Mouse (Mus musculus): Measurements from ENCODE around the gene Ckb.
A peak's percentile ranks its signal among the peaks of the same experiment; 100 is the strongest.
"Not testable (repeated sequence)": the region's sequence is repeated elsewhere in the genome, so short reads cannot be mapped to it uniquely, and the experiment has no call there.

Gene Ckb

DNA sequence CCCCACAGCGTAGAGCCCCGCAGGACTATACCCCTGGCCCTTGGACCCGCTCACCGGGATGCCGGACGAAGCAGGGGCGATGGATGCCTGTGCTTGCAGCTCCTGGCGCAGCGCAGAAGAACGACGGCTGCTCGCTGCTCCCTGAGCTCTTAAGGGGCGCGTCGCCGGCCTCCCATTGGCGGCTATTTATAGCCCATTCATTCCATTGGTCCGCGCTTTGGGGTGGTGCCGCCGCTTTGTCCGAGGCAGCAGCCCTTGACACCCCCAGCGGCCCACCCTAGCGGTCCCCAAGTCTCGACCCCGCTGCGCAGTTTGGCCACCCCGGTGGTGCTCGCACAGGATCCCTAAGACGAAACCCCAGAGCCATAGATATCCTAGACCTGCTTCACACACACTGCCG lies at the start of gene Ckb:
TSS of gene Ckb (minus strand) at position 163 of the 400 bp plus-strand sequence.
- DNase-seq (ENCODE audit: low spot score in 2 of 2) = peak; percentile 94 to 95

DNA sequence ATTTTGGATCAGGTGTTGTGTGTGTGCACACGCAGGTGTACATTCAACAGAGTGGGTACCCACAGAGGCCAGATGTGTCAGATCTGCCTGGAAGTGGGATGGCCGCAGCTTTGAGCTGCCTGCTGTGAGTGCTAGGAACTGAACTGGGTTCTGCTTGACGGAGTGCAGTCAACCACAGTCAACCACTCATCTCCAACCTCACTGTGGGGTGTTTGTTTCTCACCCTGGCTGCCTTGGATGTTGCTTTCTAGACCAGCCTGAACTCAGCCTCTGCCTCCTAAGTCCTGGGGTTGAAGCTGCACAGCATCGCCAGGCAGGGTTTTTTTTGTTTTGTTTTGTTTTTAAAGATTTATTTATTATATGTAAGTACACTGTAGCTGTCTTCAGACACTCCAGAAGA lies 48.1 kb upstream of the Ckb start:
- no peak for DNase-seq (ENCODE audit: low spot score in 2 of 2)

- DNase-seq (ENCODE audit: low spot score in 2 of 2) = no peak
Measured at GRCm38 (mm10) chr12:111718656-111719055, 46.5 kb upstream of the Ckb start.

GRCm38 (mm10) chr12:111716505-111716904 lies 44.4 kb upstream of the Ckb start:
- DNase-seq (ENCODE audit: low spot score in 2 of 2) = no peak

DNA sequence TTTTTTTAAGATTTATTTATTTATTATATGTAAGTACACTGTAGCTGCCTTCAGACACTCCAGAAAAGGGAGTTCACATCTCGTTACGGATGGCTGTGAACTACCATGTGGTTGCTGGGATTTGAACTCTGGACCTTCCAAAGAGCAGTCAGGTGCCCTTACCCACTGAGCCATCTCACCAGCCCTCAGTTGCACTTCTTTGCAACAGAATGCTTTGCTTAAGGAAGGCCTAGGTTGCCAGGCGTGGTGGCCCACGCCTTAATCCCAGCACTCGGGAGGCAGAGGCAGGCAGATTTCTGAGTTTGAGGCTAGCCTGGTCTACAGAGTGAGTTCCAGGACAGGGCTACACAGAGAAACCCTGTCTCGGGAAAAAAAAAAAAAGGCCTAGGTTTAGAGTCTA lies 41.7 kb upstream of the Ckb start:
- not testable (repeated sequence) for DNase-seq (ENCODE audit: low spot score in 2 of 2)

DNA sequence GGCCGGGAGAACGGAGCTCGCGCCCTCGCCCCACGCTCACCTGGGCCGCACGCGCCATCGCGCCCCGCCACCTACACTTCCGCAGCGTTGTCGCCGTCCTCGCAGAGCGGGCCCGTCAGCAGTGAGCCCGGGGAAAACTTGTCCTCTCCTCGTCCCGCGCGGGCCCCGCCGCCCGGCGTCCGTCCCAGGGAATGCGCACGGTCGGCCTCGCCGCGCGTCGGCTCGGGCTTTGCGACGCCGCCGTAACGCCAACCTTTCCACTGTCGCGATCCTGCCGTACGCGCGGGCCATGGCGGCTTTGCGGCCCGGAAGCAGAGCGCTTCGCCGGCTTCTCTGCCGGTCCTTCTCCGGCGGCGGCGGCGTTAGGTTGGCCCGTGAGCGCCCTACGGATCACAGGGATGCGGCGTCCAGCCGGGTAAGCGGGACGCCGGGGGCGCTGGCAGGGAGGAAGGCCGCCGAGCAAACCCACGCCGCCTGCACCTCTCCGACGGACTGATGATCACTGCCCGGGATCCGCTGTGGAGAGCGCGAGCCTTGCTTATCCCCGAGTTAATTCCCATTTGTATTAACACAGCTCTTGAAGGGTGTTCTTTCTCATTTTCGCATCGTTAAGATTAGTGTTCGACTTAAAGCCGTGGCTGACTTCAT lies 41.0 kb upstream of the Ckb start, which contains the start of the genes Bag5 and Apopt1:
TSS of gene Bag5 (minus strand) at position 254 of the 648 bp plus-strand sequence.
TSS of gene Apopt1 (plus strand) at position 258 of the 648 bp plus-strand sequence.
- DNase-seq (ENCODE audit: low spot score in 2 of 2) = peak; percentile 90 to 93

DNA sequence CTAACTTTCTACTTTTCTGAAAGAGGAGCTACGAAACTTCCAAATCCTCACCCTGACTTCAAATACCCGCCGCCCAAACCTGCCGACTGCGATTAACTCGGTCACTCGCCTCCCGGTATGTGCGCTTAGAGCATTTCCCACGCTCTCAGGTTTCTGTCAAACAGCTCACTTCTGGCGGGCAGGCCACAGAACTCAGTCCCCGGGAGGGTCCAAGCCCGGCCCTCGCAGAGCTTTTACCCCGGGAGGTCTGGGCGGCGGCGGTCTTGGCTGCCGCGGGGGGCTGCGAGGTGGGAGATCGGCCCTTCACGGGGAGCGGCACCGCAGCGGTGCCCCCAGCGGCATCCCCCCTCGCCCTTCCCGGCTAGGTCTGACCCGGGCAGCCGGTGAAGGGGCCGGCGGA lies 40.3 kb upstream of the Ckb start:
- no peak for DNase-seq (ENCODE audit: low spot score in 2 of 2)

DNA sequence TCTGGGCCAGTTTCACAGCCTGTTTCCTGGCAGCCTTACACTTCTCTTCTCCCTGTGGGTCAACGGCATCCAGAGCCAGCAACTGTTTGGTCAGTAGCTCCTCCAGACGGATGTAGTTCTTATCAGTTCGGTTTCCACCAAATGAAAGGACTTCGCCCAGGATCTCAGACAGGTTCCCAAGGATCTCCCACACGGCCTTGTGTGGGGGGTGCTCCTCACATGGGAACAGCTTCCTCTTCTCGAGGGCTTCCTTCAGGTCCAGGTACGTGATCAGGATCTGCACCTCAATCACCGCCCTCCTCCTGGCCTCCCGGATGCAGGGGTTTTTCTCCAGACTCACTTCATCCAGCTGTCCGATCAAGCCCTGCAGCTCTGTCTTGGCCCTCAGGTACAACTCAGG lies 38.0 kb upstream of the Ckb start:
- no peak for DNase-seq (ENCODE audit: low spot score in 2 of 2)

DNA sequence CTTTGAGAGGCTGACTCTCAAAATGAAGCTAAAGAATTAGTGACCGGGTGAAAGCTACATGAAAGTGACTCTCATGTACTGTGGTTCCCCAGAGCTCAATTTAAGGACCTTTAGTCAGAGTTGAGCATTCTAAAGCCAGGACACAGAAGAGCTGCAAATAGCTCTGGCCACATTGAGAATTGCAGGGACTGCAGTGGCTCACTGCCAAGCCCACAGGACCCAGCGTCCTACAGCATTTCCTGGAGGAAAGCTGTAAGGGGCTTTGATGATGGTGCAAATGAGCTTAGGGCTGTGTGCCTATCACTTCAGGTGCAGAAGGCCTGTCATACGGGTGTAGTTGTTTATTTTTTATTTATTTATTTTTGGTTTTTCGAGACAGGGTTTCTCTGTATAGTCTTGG lies 36.0 kb upstream of the Ckb start:
- DNase-seq (ENCODE audit: low spot score in 2 of 2) = no peak

- DNase-seq (ENCODE audit: low spot score in 2 of 2) = no peak
Measured at GRCm38 (mm10) chr12:111705186-111705973, 33.2 kb upstream of the Ckb start.

DNA sequence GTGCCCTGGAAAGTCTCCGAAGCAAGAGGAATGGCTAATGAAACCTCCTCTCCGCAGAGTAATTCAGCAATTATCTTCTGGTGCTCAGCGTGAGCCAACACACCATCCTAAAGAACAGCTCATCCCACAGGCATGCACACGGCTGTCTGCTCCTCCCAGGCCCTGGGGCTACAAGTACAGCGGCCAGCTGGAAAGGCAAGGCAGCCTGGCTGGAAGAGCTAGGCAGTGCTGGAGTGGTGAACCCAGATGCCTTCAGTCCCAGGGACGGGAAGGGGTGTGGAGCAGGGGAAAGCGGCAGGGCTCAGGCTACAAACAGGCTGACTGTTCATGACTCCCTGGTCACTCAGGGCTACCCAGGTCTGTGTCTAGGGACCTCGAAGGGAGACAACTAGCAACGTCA lies 32.5 kb upstream of the Ckb start:
- no peak for DNase-seq (ENCODE audit: low spot score in 2 of 2)

DNA sequence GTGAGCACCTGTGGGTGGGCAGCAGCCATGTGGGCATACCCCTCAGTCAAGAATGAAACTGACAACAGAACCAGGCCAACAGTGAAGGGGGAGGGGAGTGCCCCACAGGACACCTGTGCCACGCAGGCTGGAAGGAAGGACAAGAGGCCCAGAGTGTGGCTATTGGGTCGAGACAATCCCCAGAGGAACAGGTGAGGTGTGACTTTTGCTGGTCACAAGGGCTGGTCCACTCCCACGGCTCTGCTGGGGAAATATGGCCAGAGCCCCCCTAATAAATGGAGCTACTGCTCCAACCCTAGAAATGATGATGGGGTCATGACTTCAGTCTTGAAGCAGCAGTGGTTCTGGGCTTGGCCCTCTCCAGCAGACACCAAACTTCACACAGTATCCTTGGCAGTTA lies 31.2 kb upstream of the Ckb start:
- DNase-seq (ENCODE audit: low spot score in 2 of 2) = no peak

- no peak for DNase-seq (ENCODE audit: low spot score in 2 of 2)
Measured at GRCm38 (mm10) chr12:111700920-111701458, 28.9 kb upstream of the Ckb start.

GRCm38 (mm10) chr12:111699542-111699941 lies 27.4 kb upstream of the Ckb start:
- DNase-seq (ENCODE audit: low spot score in 2 of 2) = no peak

- DNase-seq (ENCODE audit: low spot score in 2 of 2) = no peak
Measured at GRCm38 (mm10) chr12:111698346-111698913, 26.3 kb upstream of the Ckb start.

DNA sequence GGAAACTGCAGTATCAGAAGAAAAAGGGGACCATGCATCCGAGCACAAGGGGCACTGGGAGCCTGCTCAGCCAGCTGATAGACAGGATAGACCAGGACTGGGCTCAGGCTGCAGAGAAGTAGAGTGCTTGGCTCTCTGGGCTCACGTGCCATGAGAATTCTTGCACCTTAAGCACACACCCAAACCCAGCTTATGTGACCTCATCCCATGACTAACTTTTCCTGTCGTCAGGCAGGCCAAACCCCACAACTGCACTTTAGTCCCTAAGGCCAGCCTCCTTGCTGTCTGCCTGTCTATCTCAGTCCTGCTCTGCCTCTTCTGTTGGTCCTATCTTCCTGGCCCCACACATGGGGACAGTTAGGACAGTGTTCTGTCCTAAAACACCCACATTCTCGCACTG lies 25.6 kb upstream of the Ckb start:
- DNase-seq (ENCODE audit: low spot score in 2 of 2) = no peak

DNA sequence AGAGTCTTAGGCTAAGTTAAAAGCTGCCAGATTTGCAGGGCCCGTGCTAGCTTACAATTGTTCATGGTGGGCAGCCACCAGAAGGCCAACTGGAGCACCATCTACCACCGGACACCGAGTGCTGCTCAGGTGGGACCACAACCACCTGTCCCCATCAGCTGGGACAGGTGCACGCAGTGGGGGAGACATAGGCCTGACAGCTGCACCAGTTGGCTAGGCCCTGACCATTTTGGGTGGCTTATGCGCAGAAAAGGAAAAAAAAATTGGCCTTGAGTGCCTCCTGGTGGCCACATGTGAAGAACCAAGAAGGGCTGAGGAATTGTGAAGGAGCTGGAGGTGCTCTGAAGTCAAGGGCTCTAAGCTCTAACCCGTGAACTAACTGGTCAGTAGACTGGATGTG lies 24.1 kb upstream of the Ckb start:
- DNase-seq (ENCODE audit: low spot score in 2 of 2) = peak; percentile 74 to 82

DNA sequence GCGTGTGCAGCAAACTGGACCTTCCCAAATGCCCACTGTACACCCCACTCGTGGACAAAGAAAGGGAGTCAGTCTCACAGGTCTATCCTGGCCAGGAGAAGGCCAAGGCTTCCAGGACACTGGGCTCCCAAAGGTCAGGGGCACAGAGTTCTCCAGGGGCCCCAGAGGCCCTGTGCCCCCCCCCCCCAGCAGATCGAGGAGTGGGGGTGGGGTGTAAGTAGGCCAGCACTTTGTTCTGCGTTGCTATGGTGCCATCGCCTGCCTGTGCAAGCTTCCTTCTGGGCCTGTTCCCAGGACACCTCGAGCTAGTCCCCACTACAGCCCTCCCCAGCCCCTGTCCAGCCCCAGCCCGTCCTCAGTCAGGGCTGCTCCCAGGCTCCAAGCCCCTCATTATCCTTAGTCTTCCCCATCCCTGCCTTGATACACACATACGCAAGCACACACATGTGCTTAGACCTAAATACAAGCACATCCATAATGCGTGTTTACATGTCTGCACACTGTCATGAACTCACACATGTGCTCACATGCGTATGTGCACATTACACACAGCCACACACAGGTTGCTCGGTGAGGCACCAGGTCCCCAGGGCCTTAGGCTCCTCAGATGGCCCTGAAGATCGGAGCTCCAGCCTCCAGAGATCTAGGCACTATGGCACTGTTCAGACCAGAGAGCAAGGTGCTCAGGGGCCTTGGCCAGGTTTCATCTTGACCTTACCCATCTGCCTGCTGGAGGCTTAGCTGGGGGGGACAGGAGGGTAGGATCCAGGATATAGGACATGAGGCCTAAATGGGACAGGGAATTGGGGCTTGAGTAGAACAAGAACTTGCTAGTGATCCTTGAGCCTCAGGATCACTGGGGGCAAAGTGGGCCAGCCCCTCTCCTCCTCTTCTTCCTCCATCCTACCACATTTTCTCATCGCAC lies 23.0 kb upstream of the Ckb start:
- DNase-seq (ENCODE audit: low spot score in 2 of 2) = no peak

- DNase-seq (ENCODE audit: low spot score in 2 of 2) = no peak
Measured at GRCm38 (mm10) chr12:111694271-111694781, 22.2 kb upstream of the Ckb start.

DNA sequence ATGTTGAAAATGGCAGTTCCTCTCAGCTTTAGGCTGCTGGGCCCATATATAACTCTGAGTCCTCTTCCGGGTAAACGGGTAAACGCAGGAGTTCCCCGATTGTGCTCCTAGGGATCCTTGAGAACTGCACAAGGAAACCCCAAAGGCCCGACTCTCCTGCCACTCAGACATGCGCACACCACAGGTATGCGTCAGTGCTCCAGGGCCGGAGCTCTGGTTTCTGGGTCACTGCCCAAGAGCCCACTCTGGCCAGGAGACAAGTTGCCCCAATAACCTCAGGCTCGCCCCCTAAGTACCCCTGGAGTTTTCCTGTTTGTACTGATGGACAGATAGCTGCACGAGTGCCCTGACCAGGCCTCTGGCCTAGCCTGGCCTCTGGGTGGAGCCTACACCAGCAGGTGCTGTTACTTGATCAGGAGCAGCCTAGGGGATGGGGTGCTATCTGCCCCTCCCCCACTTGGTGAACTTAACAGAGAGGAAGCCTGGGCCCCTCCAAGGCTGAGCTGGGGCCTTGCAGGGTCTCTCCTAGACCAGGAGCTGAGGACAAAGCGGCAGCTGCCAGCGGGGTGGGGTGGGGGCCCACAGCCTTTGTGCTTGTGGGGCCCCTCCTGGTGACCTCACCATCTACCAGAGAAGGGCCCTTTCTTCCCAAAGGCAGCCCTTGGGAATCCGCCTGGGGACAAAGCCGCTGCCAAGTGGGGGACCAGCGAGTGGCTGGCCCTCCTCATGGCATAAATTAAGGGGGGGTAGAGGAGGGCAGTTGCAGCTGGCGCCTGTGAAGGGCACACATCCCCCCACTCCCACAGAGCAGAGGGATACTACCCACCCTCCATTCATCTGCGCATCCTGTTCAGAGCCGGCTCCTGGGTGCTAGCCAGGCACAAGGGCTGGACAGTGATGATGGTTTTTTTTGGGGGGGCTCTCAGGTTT lies 21.5 kb upstream of the Ckb start:
- DNase-seq (ENCODE audit: low spot score in 2 of 2) = no peak
